Mouse (Mus musculus) cerebellum, adult 2 months (tissue): ENCODE results near the gene Ddx23.

Experiments used
- CTCF ChIP-seq: fragments of 200-500 bp; IDR thresholded peaks from 2 replicates; pipeline ENCODE4 v1.5.1; 2011; ENCODE audit warnings: low read depth, mild to moderate bottlenecking, control low read depth, low read length, moderate library complexity, borderline replicate concordance; ENCODE audit not compliant: insufficient read depth
- POLR2A ChIP-seq: fragments of 200-500 bp; IDR thresholded peaks from 2 replicates; pipeline ENCODE4 v1.6.1; 2011; ENCODE audit warnings: low read length, control low read depth, borderline replicate concordance; ENCODE audit not compliant: insufficient read depth

DNA sequence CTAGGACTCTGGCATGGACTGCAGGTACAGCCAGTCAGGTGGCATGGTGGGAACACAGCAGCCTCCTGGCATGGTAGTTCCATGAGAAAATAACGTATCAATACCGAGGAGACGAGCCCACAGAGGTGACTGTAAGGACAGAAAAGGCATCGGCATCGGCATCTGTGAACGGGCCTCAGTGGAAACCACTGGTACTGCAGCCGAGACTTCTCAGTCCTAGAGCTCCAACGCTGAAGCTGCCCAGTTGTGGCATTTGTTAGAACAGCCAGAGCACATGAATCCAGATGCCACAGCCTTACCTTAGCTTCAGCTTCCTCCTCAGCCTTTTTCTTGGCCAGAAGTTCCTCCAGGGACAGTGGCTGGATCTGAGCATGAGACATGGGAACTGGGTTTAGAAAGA, 10.5 kb downstream of the Ddx23 start:
- TF ChIP-seq POLR2A (no peak), CTCF (no peak)
